24 mouse cellular contexts compared by ENCODE assay signal in the genomic region with DNA sequence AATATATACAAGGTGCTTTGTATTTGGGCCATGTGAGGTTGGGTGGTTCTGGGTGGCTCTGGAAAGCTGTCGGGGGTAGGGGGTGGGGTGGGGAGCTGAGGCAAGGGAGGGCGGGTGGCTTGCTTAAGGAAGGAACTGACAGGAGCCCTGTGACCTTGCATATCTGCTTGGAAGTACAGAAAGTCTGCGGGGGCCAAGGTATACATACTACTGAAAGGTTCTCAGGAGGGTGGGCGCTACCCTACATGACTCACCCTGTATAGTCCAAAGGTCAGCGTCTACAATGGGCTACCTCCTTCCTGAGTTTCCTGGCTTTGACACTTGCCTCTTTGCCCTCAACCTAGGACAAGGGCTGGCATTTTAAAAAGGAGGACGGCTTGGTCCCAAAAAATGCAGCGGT.
DNase-seq lines count a peak whose midpoint lies in the region; ATAC-seq and TF ChIP-seq lines count a peak whose summit lies in the region.
"Had no signal": no experiment of that assay in that cellular context is flagged by ENCODE, and none has a peak within 500 bp of the region (broad histone marks: within the 10 kb centered on the region; RNA-seq: fewer than 3 reads in every experiment).

No protein-coding gene starts in this region.

- H3K27me3 ChIP-seq in heart, embryonic 10.5 days (ENCODE audit: insufficient read depth, poor library complexity, severe bottlenecking), result no peaks in the 10 kb centered on the region
- H3K27me3 ChIP-seq in heart, postnatal 0 days (ENCODE audit: control insufficient read depth, insufficient read depth, low read length), result no peaks in the 10 kb centered on the region
- H3K27me3 ChIP-seq in heart, adult 2 months (ENCODE audit: control insufficient read depth, insufficient read depth, low read length), result no peaks in the 10 kb centered on the region
- no peaks in the 10 kb centered on the region for H3K27me3 ChIP-seq in stomach, embryonic 15.5 days (replicated peaks)
- H3K27me3 ChIP-seq in stomach, postnatal 0 days (ENCODE audit: control insufficient read depth, insufficient read depth, low read length), result no peaks in the 10 kb centered on the region
- H3K27me3 ChIP-seq in stomach, embryonic 16.5 days (ENCODE audit: control insufficient read depth, insufficient read depth, low read length), result no peaks in the 10 kb centered on the region
- H3K27me3 ChIP-seq: embryonic facial prominence, embryonic 13.5 days; embryonic facial prominence, embryonic 15.5 days; forebrain, embryonic 12.5 days had no signal

- H3K36me3 ChIP-seq in heart, embryonic 10.5 days, result no peaks in the 10 kb centered on the region
- H3K36me3 ChIP-seq in heart, postnatal 0 days (replicated peaks; ENCODE audit: control insufficient read depth, insufficient read depth, low read length), result no peaks in the 10 kb centered on the region
- no peaks in the 10 kb centered on the region for H3K36me3 ChIP-seq in heart, adult 2 months (ENCODE audit: control insufficient read depth, insufficient read depth, low read length)
- H3K36me3 ChIP-seq in stomach, embryonic 15.5 days, result no peaks in the 10 kb centered on the region
- H3K36me3 ChIP-seq in stomach, postnatal 0 days (ENCODE audit: control insufficient read depth, insufficient read depth, low read length), result no peaks in the 10 kb centered on the region
- no peaks in the 10 kb centered on the region for H3K36me3 ChIP-seq in stomach, embryonic 16.5 days (ENCODE audit: control insufficient read depth, insufficient read depth, low read length)
- H3K36me3 ChIP-seq: embryonic facial prominence, embryonic 13.5 days; embryonic facial prominence, embryonic 15.5 days; forebrain, embryonic 10.5 days; forebrain, embryonic 12.5 days had no signal

- TF ChIP-seq CTCF in heart, postnatal 0 days (IDR thresholded peaks at IDR 0.05; ENCODE audit: low read depth), result no peak
- no peak for TF ChIP-seq CTCF in heart, adult 2 months (IDR thresholded peaks at IDR 0.05)
- no peak for TF ChIP-seq CTCF in stomach, postnatal 0 days (IDR thresholded peaks at IDR 0.05; ENCODE audit: low read depth)

- no peak for TF ChIP-seq POLR2A in heart, adult 2 months (IDR thresholded peaks at IDR 0.05; ENCODE audit: insufficient read depth, low read depth, low read length)

- intact Hi-C loops in heart, adult 2 months (cut with DNase I), result no loop called here
- intact Hi-C loops in gastrocnemius, postnatal 14 days (cut with DNase I; ENCODE audit: low total_unique reads), result no loop called here

- H3K9me3 ChIP-seq in heart, embryonic 10.5 days, result no peaks in the 10 kb centered on the region
- H3K9me3 ChIP-seq in heart, postnatal 0 days (replicated peaks; ENCODE audit: control insufficient read depth, low read length), result no peaks in the 10 kb centered on the region
- no peaks in the 10 kb centered on the region for H3K9me3 ChIP-seq in stomach, embryonic 15.5 days
- no peaks in the 10 kb centered on the region for H3K9me3 ChIP-seq in stomach, postnatal 0 days (ENCODE audit: control insufficient read depth, low read length)
- no peaks in the 10 kb centered on the region for H3K9me3 ChIP-seq in stomach, embryonic 16.5 days (replicated peaks; ENCODE audit: control insufficient read depth, low read length)
- H3K9me3 ChIP-seq: embryonic facial prominence, embryonic 13.5 days; embryonic facial prominence, embryonic 15.5 days; forebrain, embryonic 10.5 days; forebrain, embryonic 12.5 days had no signal

- DNase-seq in heart, embryonic 10.5 days (ENCODE audit: low spot score), result peak; percentile 61
- no peak for DNase-seq in heart, postnatal 4 days
- peak; percentile 20 for DNase-seq in heart, postnatal 0 days (ENCODE audit: low spot score)
- no peak for DNase-seq in heart, adult 2 months
- DNase-seq in stomach, postnatal 0 days (ENCODE audit: low spot score), result no peak
- DNase-seq in gastrocnemius, postnatal 14 days, result no peak
- DNase-seq: adrenal gland, adult 2 months; adrenal gland, postnatal 10 days; adrenal gland, postnatal 25 days; cerebellum, adult 11 months; cerebellum, adult 18-20 months; cerebellum, adult 8-10 months; cerebellum, adult 9-11 months; cerebellum, postnatal 14 days; cerebellum, postnatal 36 days; embryo, embryonic 11 days had no signal

- no peak overlapping the region for H3K4me2 ChIP-seq in heart, postnatal 0 days (ENCODE audit: low read depth, low read length)
- H3K4me2 ChIP-seq in stomach, embryonic 15.5 days, result no peak overlapping the region
- H3K4me2 ChIP-seq in stomach, postnatal 0 days (replicated peaks; ENCODE audit: low read depth), result no peak overlapping the region
- no peak overlapping the region for H3K4me2 ChIP-seq in stomach, embryonic 16.5 days (ENCODE audit: low read depth, low read length)
- H3K4me2 ChIP-seq: embryonic facial prominence, embryonic 13.5 days; embryonic facial prominence, embryonic 15.5 days; forebrain, embryonic 12.5 days had no signal

- no peak overlapping the region for H3K9ac ChIP-seq in heart, postnatal 0 days (replicated peaks; ENCODE audit: low read depth, low read length)
- H3K9ac ChIP-seq in heart, adult 2 months (ENCODE audit: low read depth, low read length), result no peak overlapping the region
- H3K9ac ChIP-seq in stomach, embryonic 15.5 days, result no peak overlapping the region
- H3K9ac ChIP-seq in stomach, postnatal 0 days (ENCODE audit: low read length), result no peak overlapping the region
- no peak overlapping the region for H3K9ac ChIP-seq in stomach, embryonic 16.5 days (ENCODE audit: low read length)
- H3K9ac ChIP-seq: embryonic facial prominence, embryonic 13.5 days; embryonic facial prominence, embryonic 15.5 days; forebrain, embryonic 12.5 days had no signal

- WGBS in heart, embryonic 10.5 days, result 59% methylated on average over 7 of the region's 7 CpGs
- 55% methylated on average over 7 of the region's 7 CpGs for WGBS in heart, postnatal 0 days
- WGBS in heart, adult 2 months, result 43% methylated on average over 7 of the region's 7 CpGs
- WGBS in stomach, embryonic 15.5 days, result 76% methylated on average over 7 of the region's 7 CpGs
- 60% methylated on average over 7 of the region's 7 CpGs for WGBS in stomach, postnatal 0 days
- WGBS in stomach, embryonic 16.5 days, result 69% methylated on average over 7 of the region's 7 CpGs

- no peak for TF ChIP-seq EP300 in heart, postnatal 0 days (IDR thresholded peaks at IDR 0.05; ENCODE audit: low read depth)
- no peak for TF ChIP-seq EP300 in heart, adult 2 months (IDR thresholded peaks at IDR 0.05; ENCODE audit: insufficient read depth, low read depth, low read length)
- no peak for TF ChIP-seq EP300 in stomach, postnatal 0 days (optimal IDR thresholded peaks at IDR 0.05)

- H3K4me3 ChIP-seq in heart, embryonic 10.5 days, result no peak overlapping the region
- no peak overlapping the region for H3K4me3 ChIP-seq in heart, postnatal 0 days (ENCODE audit: low read depth, low read length)
- no peak overlapping the region for H3K4me3 ChIP-seq in heart, adult 2 months
- no peak overlapping the region for H3K4me3 ChIP-seq in stomach, embryonic 15.5 days (replicated peaks)
- H3K4me3 ChIP-seq in stomach, postnatal 0 days (ENCODE audit: low read depth, low read length), result no peak overlapping the region
- H3K4me3 ChIP-seq in stomach, embryonic 16.5 days (replicated peaks; ENCODE audit: low read length), result no peak overlapping the region
- H3K4me3 ChIP-seq: embryonic facial prominence, embryonic 13.5 days; embryonic facial prominence, embryonic 15.5 days; erythroblast, embryonic 14.5 days; forebrain, embryonic 10.5 days; forebrain, embryonic 12.5 days had no signal

- ATAC-seq in heart, postnatal 0 days (ENCODE audit: insufficient read depth, low read depth), result peak; percentile 49
- peak; percentile 54; the same call in 1 of the 2 replicates for ATAC-seq in stomach, embryonic 15.5 days (ENCODE audit: insufficient read depth, low FRiP score, low read depth)
- ATAC-seq in stomach, postnatal 0 days (ENCODE audit: low FRiP score, low TSS enrichment), result no peak
- ATAC-seq in stomach, embryonic 16.5 days (ENCODE audit: insufficient read depth, low FRiP score), result 0 out of 2 replicates have a peak, but pooled peaks have one; percentile 62
- ATAC-seq: forebrain, embryonic 14.5 days had no signal

- H3K27ac ChIP-seq in heart, embryonic 10.5 days, result peak overlapping the region; percentile 11; the same call in 1 of the 2 replicates
- no peak overlapping the region for H3K27ac ChIP-seq in heart, postnatal 0 days (ENCODE audit: low read depth)
- no peak overlapping the region for H3K27ac ChIP-seq in heart, adult 2 months
- H3K27ac ChIP-seq in stomach, embryonic 15.5 days, result no peak overlapping the region
- no peak overlapping the region for H3K27ac ChIP-seq in stomach, postnatal 0 days (replicated peaks)
- H3K27ac ChIP-seq in stomach, embryonic 16.5 days (ENCODE audit: low read length), result no peak overlapping the region
- H3K27ac ChIP-seq: embryonic facial prominence, embryonic 13.5 days; embryonic facial prominence, embryonic 15.5 days; forebrain, embryonic 10.5 days; forebrain, embryonic 12.5 days had no signal

- no peaks in the 10 kb centered on the region for H3K79me2 ChIP-seq in heart, adult 2 months (replicated peaks; ENCODE audit: control insufficient read depth, insufficient read depth, low read length)

- H3K4me1 ChIP-seq in heart, embryonic 10.5 days, result peaks cover 22% of the 10 kb centered on the region
- H3K4me1 ChIP-seq in heart, postnatal 0 days (ENCODE audit: control insufficient read depth, insufficient read depth), result no peaks in the 10 kb centered on the region
- no peaks in the 10 kb centered on the region for H3K4me1 ChIP-seq in heart, adult 2 months (ENCODE audit: control insufficient read depth, insufficient read depth, low read length)
- peaks cover 5% of the 10 kb centered on the region; the same call in 1 of the 2 replicates for H3K4me1 ChIP-seq in stomach, embryonic 15.5 days
- H3K4me1 ChIP-seq in stomach, postnatal 0 days (replicated peaks; ENCODE audit: control insufficient read depth, insufficient read depth), result no peaks in the 10 kb centered on the region
- no peaks in the 10 kb centered on the region for H3K4me1 ChIP-seq in stomach, embryonic 16.5 days (ENCODE audit: control insufficient read depth, insufficient read depth, low read length)

Comparison
In these comparisons a context has a peak if more than half of its experiments do, and no peak if none do; other contexts are left out.
1. DNase-seq: peak in heart, embryonic 10.5 days (single experiment) and heart, postnatal 0 days (single experiment); none in heart, postnatal 4 days (single experiment), heart, adult 2 months (0 of 2), stomach, postnatal 0 days (single experiment) and gastrocnemius, postnatal 14 days (single experiment).